Mouse (Mus musculus): ENCODE results near the gene Snapin. TPM values are rescaled to one million over a fixed set of nuclear protein-coding genes. Genes with fewer than 3 reads are reported as not detected.

The Snapin gene
- polyA plus RNA-seq, 1 experiment from 2014 or later = 75.3 TPM

- no peak overlapping the region for H3K4me3 ChIP-seq
- H3K9me3 ChIP-seq (replicated peaks) = no peaks in the 10 kb centered on the region
- peaks cover 74% of the 10 kb centered on the region for H3K36me3 ChIP-seq
- H3K4me1 ChIP-seq (replicated peaks) = peaks cover 12% of the 10 kb centered on the region
- no peaks in the 10 kb centered on the region for H3K27me3 ChIP-seq (replicated peaks)
- WGBS = 87% methylated on average over 4 of the region's 4 CpGs
- ATAC-seq (ENCODE audit: insufficient number of reproducible peaks, low FRiP score) = no peak
- H3K4me2 ChIP-seq = no peak overlapping the region
- H3K27ac ChIP-seq (ENCODE audit: poor library complexity, severe bottlenecking) = no peak overlapping the region
- H3K9ac ChIP-seq = no peak overlapping the region
These were observed 12.6 kb upstream of the Snapin start for GRCm38 (mm10) chr3:90503444-90503843.

- Histone ChIP-seq H3K4me2 (no peak overlapping the region), H3K36me3 (peaks cover 69% of the 10 kb centered on the region), H3K4me1 (replicated peaks) (no peaks in the 10 kb centered on the region), H3K27ac (ENCODE audit: poor library complexity, severe bottlenecking) (no peak overlapping the region), H3K27me3 (replicated peaks) (no peaks in the 10 kb centered on the region), H3K4me3 (no peak overlapping the region), H3K9ac (no peak overlapping the region), H3K9me3 (replicated peaks) (no peaks in the 10 kb centered on the region)
- ATAC-seq (ENCODE audit: insufficient number of reproducible peaks, low FRiP score) = no peak
These were observed 6.8 kb upstream of the Snapin start for GRCm38 (mm10) chr3:90497597-90497996.

GRCm38 (mm10) chr3:90495850-90496525, 5.2 kb upstream of the Snapin start:
- no peak overlapping the region for H3K4me3 ChIP-seq
- no peak overlapping the region for H3K27ac ChIP-seq (ENCODE audit: poor library complexity, severe bottlenecking)
- no peaks in the 10 kb centered on the region for H3K4me1 ChIP-seq (replicated peaks)
- H3K36me3 ChIP-seq = peaks cover 54% of the 10 kb centered on the region
- ATAC-seq (ENCODE audit: insufficient number of reproducible peaks, low FRiP score) = no peak
- H3K9me3 ChIP-seq (replicated peaks) = no peaks in the 10 kb centered on the region
- H3K27me3 ChIP-seq (replicated peaks) = no peaks in the 10 kb centered on the region
- 83% methylated on average over 7 of the region's 7 CpGs for WGBS
- no peak overlapping the region for H3K4me2 ChIP-seq
- H3K9ac ChIP-seq = no peak overlapping the region

GRCm38 (mm10) chr3:90493831-90494540, 3.2 kb upstream of the Snapin start:
- 67% methylated on average over 4 of the region's 4 CpGs for WGBS

GRCm38 (mm10) chr3:90491350-90491749, 517 bp upstream of the Snapin start:
- Histone ChIP-seq H3K36me3 (peaks cover 45% of the 10 kb centered on the region), H3K4me2 (no peak overlapping the region), H3K27ac (ENCODE audit: poor library complexity, severe bottlenecking) (no peak overlapping the region), H3K27me3 (replicated peaks) (no peaks in the 10 kb centered on the region), H3K4me3 (no peak overlapping the region), H3K9me3 (replicated peaks) (no peaks in the 10 kb centered on the region), H3K4me1 (replicated peaks) (peaks cover 10% of the 10 kb centered on the region), H3K9ac (no peak overlapping the region)
- 47% methylated on average over 2 of the region's 2 CpGs for WGBS
- no peak for ATAC-seq (ENCODE audit: insufficient number of reproducible peaks, low FRiP score)

More at GRCm38 (mm10) chr3:90493831-90494540, 3.2 kb upstream of the Snapin start:
- H3K4me2 ChIP-seq = no peak overlapping the region
- no peak overlapping the region for H3K9ac ChIP-seq
- no peak overlapping the region for H3K4me3 ChIP-seq
- H3K9me3 ChIP-seq (replicated peaks) = no peaks in the 10 kb centered on the region
- peaks cover 10% of the 10 kb centered on the region for H3K4me1 ChIP-seq (replicated peaks)
- ATAC-seq (ENCODE audit: insufficient number of reproducible peaks, low FRiP score) = no peak
- H3K27ac ChIP-seq (ENCODE audit: poor library complexity, severe bottlenecking) = no peak overlapping the region
- peaks cover 45% of the 10 kb centered on the region for H3K36me3 ChIP-seq
- no peaks in the 10 kb centered on the region for H3K27me3 ChIP-seq (replicated peaks)

GRCm38 (mm10) chr3:90488576-90488975, 2.3 kb downstream of the Snapin start:
- Histone ChIP-seq H3K4me3 (no peak overlapping the region), H3K9ac (no peak overlapping the region), H3K4me2 (no peak overlapping the region), H3K36me3 (peaks cover 56% of the 10 kb centered on the region), H3K27ac (ENCODE audit: poor library complexity, severe bottlenecking) (no peak overlapping the region), H3K4me1 (replicated peaks) (peaks cover 10% of the 10 kb centered on the region), H3K27me3 (replicated peaks) (no peaks in the 10 kb centered on the region), H3K9me3 (replicated peaks) (no peaks in the 10 kb centered on the region)
- WGBS = 89% methylated on average over 6 of the region's 6 CpGs
- no peak for ATAC-seq (ENCODE audit: insufficient number of reproducible peaks, low FRiP score)

- no peak for ATAC-seq (ENCODE audit: insufficient number of reproducible peaks, low FRiP score)
- H3K4me1 ChIP-seq (replicated peaks) = peaks cover 10% of the 10 kb centered on the region
- H3K9ac ChIP-seq = no peak overlapping the region
- H3K4me2 ChIP-seq = no peak overlapping the region
- no peak overlapping the region for H3K4me3 ChIP-seq
- H3K9me3 ChIP-seq (replicated peaks) = no peaks in the 10 kb centered on the region
- WGBS = 78% methylated on average over 5 of the region's 5 CpGs
- no peaks in the 10 kb centered on the region for H3K27me3 ChIP-seq (replicated peaks)
- peaks cover 72% of the 10 kb centered on the region for H3K36me3 ChIP-seq
- H3K27ac ChIP-seq (ENCODE audit: poor library complexity, severe bottlenecking) = no peak overlapping the region
These were observed 3.8 kb downstream of the Snapin start for GRCm38 (mm10) chr3:90486998-90487397.

GRCm38 (mm10) chr3:90475831-90476611, 14.8 kb downstream of the Snapin start, which contains the start of gene Ilf2:
Gene Ilf2, plus strand, starts transcription at chr3:90476126.
- Histone ChIP-seq H3K4me2 (peak within 1 kb of the TSS; percentile 76), H3K9ac (peak within 1 kb of the TSS; percentile 93), H3K4me1 (replicated peaks) (peaks cover 7% of the 10 kb centered on the region; the same call in 1 of the 2 replicates), H3K9me3 (replicated peaks) (no peaks in the 10 kb centered on the region), H3K27me3 (replicated peaks) (no peaks in the 10 kb centered on the region), H3K36me3 (peaks cover 31% of the 10 kb centered on the region), H3K4me3 (peak within 1 kb of the TSS; percentile 83), H3K27ac (ENCODE audit: poor library complexity, severe bottlenecking) (peak within 1 kb of the TSS; percentile 94)
- ATAC-seq (ENCODE audit: insufficient number of reproducible peaks, low FRiP score) = peak; percentile 98
- WGBS = under 1% methylated on average over 45 of the region's 45 CpGs

- Histone ChIP-seq H3K9ac (no peak overlapping the region), H3K4me2 (peak overlapping the region; percentile 43; the same call in 1 of the 2 replicates), H3K4me3 (peak overlapping the region; percentile 32), H3K27me3 (replicated peaks) (no peaks in the 10 kb centered on the region), H3K27ac (ENCODE audit: poor library complexity, severe bottlenecking) (no peak overlapping the region), H3K9me3 (replicated peaks) (no peaks in the 10 kb centered on the region), H3K36me3 (peaks cover 24% of the 10 kb centered on the region), H3K4me1 (replicated peaks) (peaks cover 7% of the 10 kb centered on the region; the same call in 1 of the 2 replicates)
- peak; percentile 20 for ATAC-seq (ENCODE audit: insufficient number of reproducible peaks, low FRiP score)
- 39% methylated on average over 16 of the region's 16 CpGs for WGBS
These were observed 15.5 kb downstream of the Snapin start for GRCm38 (mm10) chr3:90475151-90475830.

- H3K9me3 ChIP-seq (replicated peaks) = no peaks in the 10 kb centered on the region
- ATAC-seq (ENCODE audit: insufficient number of reproducible peaks, low FRiP score) = no peak
- H3K27me3 ChIP-seq (replicated peaks) = peaks cover 10% of the 10 kb centered on the region
- H3K27ac ChIP-seq (ENCODE audit: poor library complexity, severe bottlenecking) = no peak overlapping the region
- H3K9ac ChIP-seq = no peak overlapping the region
- H3K4me3 ChIP-seq = no peak overlapping the region
- no peak overlapping the region for H3K4me2 ChIP-seq
- H3K36me3 ChIP-seq = no peaks in the 10 kb centered on the region
- 33% methylated on average over 3 of the region's 3 CpGs for WGBS
- peaks cover 5% of the 10 kb centered on the region; the same call in 1 of the 2 replicates for H3K4me1 ChIP-seq (replicated peaks)
These were observed 18.6 kb downstream of the Snapin start for GRCm38 (mm10) chr3:90472213-90472612.

Data from heart, embryonic 12.5 days (tissue).